Mouse (Mus musculus) limb, embryonic 11.5 days (tissue): Measurements from ENCODE around the gene Mroh2b. TPM values are rescaled to one million over a fixed set of nuclear protein-coding genes. Genes with fewer than 3 reads are reported as not detected.

ENCODE experiments used
- ATAC-seq: fragments of 200-750 bp; cut with Nextera tagmentation; 2 replicates; pipeline ENCODE4 v1.8.0; 2017; ENCODE audit warnings: low read depth; ENCODE audit not compliant: insufficient number of reproducible peaks, low FRiP score, low TSS enrichment
- DNase-seq: peaks from one replicate; pipeline ENCODE4 v3.0.0-alpha.2; 2015; ENCODE audit warnings: low spot score
- H3K27ac ChIP-seq: fragments of 300-500 bp; sonication (generic); replicated peaks from 2 replicates; pipeline ENCODE4 v1.5.1; 2014; ENCODE audit warnings: low read depth, mild to moderate bottlenecking, low read length
- H3K27me3 ChIP-seq: fragments of 300-500 bp; sonication (generic); 2 replicates; pipeline ENCODE4 v1.6.1; 2014; ENCODE audit warnings: mild to moderate bottlenecking, low read length, mixed read lengths; ENCODE audit not compliant: control insufficient read depth, insufficient read depth
- H3K36me3 ChIP-seq: fragments of 300-500 bp; sonication (generic); 2 replicates; pipeline ENCODE4 v1.6.1; 2014; ENCODE audit warnings: mild to moderate bottlenecking, low read length, moderate library complexity, mixed read lengths; ENCODE audit not compliant: control insufficient read depth, insufficient read depth
- H3K4me1 ChIP-seq: fragments of 300-500 bp; sonication (generic); 2 replicates; pipeline ENCODE4 v1.6.1; 2014; ENCODE audit warnings: low read length, mixed read lengths; ENCODE audit not compliant: control insufficient read depth, insufficient read depth
- H3K4me2 ChIP-seq: fragments of 300-500 bp; sonication (generic); 2 replicates; pipeline ENCODE4 v1.6.1; 2014; ENCODE audit warnings: low read depth, mild to moderate bottlenecking, moderate library complexity; ENCODE audit not compliant: severe bottlenecking
- H3K4me3 ChIP-seq: fragments of 300-500 bp; sonication (generic); 2 replicates; pipeline ENCODE4 v1.5.1; 2014; ENCODE audit warnings: low read depth, low read length
- H3K9ac ChIP-seq: fragments of 300-500 bp; sonication (generic); 2 replicates; pipeline ENCODE4 v1.6.1; 2014; ENCODE audit warnings: mild to moderate bottlenecking, low read length
- H3K9me3 ChIP-seq: fragments of 300-500 bp; sonication (generic); 2 replicates; pipeline ENCODE4 v1.6.1; 2016; ENCODE audit warnings: low read length; ENCODE audit not compliant: control insufficient read depth
- whole genome bisulfite sequencing: fragments of 180-500 bp; shearing (Covaris S2); extraction: QIAGEN DNeasy Blood & Tissue Kit; methylation state at CpG from one replicate; pipeline ENCODE4 v1.1.7; 2014; 5-methylcytosine and 5-hydroxymethylcytosine counted together
- polyA plus RNA-seq: library from polyadenylated mRNA; unstranded; fragments of >200 nt; fragmentation: Nextera tagmentation; extraction: Ambion mirVana; gene quantifications from 2 replicates; pipeline ENCODE4 v1.2.1, GENCODE M21; 2014

Gene Mroh2b
- polyA plus RNA-seq, result not detected in 2 replicates

DNA sequence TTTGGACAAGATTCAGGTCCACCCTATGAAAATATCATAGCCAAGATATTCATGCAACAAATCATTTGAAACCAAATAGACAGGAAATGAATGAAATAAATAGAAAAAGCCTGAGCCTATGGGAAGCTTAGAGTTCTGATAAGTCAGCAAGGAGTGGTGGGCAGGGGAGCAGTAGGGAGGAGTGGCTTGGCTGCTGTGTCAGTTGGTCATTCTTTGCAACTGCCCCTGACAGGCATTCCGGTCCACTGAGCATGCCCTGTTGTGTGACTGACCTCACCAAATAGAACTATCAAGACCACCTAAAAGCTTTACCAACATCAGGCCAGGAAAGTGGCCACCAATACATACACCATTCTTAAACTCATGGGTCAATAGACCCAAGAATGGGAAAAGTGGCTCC lies at the start of gene Mroh2b:
TSS of gene Mroh2b (plus strand) at position 301 of the 400 bp plus-strand sequence.
- H3K27me3 ChIP-seq, result no peaks in the 10 kb centered on the region
- H3K9me3 ChIP-seq, result no peaks in the 10 kb centered on the region
- ATAC-seq, result no peak

DNA sequence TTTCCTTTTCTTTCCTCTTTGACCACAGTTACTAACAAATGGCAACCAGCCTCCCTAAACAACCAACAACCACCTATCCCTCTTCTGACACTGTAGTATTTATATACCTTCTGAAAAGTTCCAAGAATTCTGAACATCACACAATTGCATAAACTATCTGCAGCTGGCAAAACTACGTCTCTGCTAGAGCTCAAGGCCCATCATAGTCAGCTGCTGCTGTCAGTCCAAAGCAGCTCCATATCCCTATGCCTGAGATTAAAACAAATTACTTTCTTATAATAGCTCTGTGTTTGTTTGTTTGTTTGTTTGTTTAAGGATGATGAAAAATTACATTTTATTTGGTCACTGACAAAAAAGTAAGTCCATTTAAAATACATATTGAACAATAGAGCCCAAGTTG lies 48.5 kb upstream of the Mroh2b start:
- H3K36me3 ChIP-seq, result no peaks in the 10 kb centered on the region
- 89% methylated on average over 1 of the region's 1 CpGs for WGBS
- H3K9ac ChIP-seq, result no peak overlapping the region
- ATAC-seq (no peak), DNase-seq (no peak)
- H3K4me3 ChIP-seq, result no peak overlapping the region
- no peaks in the 10 kb centered on the region for H3K4me1 ChIP-seq
- no peak overlapping the region for H3K27ac ChIP-seq
- H3K27me3 ChIP-seq, result no peaks in the 10 kb centered on the region
- H3K4me2 ChIP-seq, result no peak overlapping the region
- H3K9me3 ChIP-seq, result no peaks in the 10 kb centered on the region

More for the DNA sequence above, at the start of gene Mroh2b:
- Histone ChIP-seq H3K4me2 (no peak within 1 kb of the TSS), H3K4me1 (no peaks in the 10 kb centered on the region), H3K36me3 (no peaks in the 10 kb centered on the region), H3K9ac (no peak within 1 kb of the TSS), H3K27ac (no peak within 1 kb of the TSS), H3K4me3 (no peak within 1 kb of the TSS)
- no peak for DNase-seq
- WGBS, result 82% methylated on average over 1 of the region's 1 CpGs

- 75% methylated on average over 3 of the region's 3 CpGs for WGBS
- Histone ChIP-seq H3K36me3 (no peaks in the 10 kb centered on the region), H3K4me2 (no peak overlapping the region), H3K4me3 (no peak overlapping the region), H3K9ac (no peak overlapping the region), H3K4me1 (no peaks in the 10 kb centered on the region), H3K9me3 (no peaks in the 10 kb centered on the region), H3K27me3 (no peaks in the 10 kb centered on the region), H3K27ac (no peak overlapping the region)
- DNase-seq (no peak), ATAC-seq (no peak)
These were observed 3.6 kb upstream of the Mroh2b start for GRCm38 (mm10) chr15:4894962-4895361.

DNA sequence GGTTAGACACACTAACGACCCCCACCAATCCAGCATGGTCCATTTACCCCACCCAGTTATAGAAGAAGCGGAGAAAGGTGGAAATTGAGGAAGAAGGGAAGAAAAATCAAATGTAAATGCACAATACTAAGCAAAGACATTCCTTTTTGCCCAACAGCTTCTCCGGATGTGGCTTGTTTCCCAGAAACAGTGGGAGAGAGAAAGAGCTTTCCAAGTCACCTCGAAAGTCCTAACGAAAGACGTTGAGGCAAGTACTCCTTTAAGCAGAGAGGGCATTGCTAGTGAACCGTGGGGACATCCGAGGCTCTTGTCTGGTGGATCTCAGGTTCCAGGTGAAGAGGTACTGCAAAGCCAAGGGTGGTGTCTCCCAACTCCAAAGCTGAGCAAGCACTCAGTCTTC lies 36.2 kb downstream of the Mroh2b start:
- H3K27ac ChIP-seq, result no peak overlapping the region
- H3K9ac ChIP-seq, result no peak overlapping the region
- H3K4me1 ChIP-seq, result no peaks in the 10 kb centered on the region
- DNase-seq (no peak), ATAC-seq (no peak)
- no peaks in the 10 kb centered on the region for H3K9me3 ChIP-seq
- 85% methylated on average over 8 of the region's 8 CpGs for WGBS
- H3K4me3 ChIP-seq, result no peak overlapping the region
- no peaks in the 10 kb centered on the region for H3K27me3 ChIP-seq
- H3K36me3 ChIP-seq, result no peaks in the 10 kb centered on the region
- no peak overlapping the region for H3K4me2 ChIP-seq

DNA sequence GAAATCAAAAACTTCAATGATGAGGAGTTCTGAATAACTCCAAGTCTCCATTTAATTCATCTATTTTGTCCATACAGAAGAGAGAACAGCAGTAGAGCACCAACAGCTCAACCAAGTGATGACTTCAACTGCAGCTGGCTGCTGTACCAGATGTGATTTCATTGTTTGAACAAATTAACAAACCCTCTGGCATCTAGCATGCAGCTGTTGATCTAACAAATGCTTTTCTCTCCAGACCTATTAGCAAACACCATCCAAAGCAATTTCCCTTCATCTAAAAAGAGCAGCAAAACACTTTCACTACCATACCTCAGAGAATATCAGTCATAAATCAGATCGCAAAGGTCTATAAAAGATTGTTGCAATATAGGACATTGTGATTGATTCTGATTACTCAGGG lies 74.8 kb downstream of the Mroh2b start:
- ATAC-seq (no peak), DNase-seq (no peak)
- no peak overlapping the region for H3K4me3 ChIP-seq
- no peak overlapping the region for H3K9ac ChIP-seq
- H3K4me2 ChIP-seq, result no peak overlapping the region
- no peaks in the 10 kb centered on the region for H3K36me3 ChIP-seq
- H3K27ac ChIP-seq, result no peak overlapping the region
- no peaks in the 10 kb centered on the region for H3K27me3 ChIP-seq
- no peaks in the 10 kb centered on the region for H3K9me3 ChIP-seq
- WGBS, result 98% methylated on average over 1 of the region's 1 CpGs
- no peaks in the 10 kb centered on the region for H3K4me1 ChIP-seq

GRCm38 (mm10) chr15:5002903-5003302 lies 104.4 kb downstream of the Mroh2b start:
- 52% methylated on average over 2 of the region's 2 CpGs for WGBS
- Histone ChIP-seq H3K36me3 (no peaks in the 10 kb centered on the region), H3K27ac (no peak overlapping the region), H3K4me3 (no peak overlapping the region), H3K4me1 (no peaks in the 10 kb centered on the region), H3K9me3 (no peaks in the 10 kb centered on the region), H3K9ac (no peak overlapping the region), H3K27me3 (no peaks in the 10 kb centered on the region), H3K4me2 (no peak overlapping the region)
- DNase-seq (no peak), ATAC-seq (no peak)

GRCm38 (mm10) chr15:5003503-5004196 lies 105.1 kb downstream of the Mroh2b start:
- Histone ChIP-seq H3K4me2 (no peak overlapping the region), H3K9ac (no peak overlapping the region), H3K4me1 (no peaks in the 10 kb centered on the region), H3K4me3 (no peak overlapping the region), H3K27ac (no peak overlapping the region), H3K27me3 (no peaks in the 10 kb centered on the region), H3K9me3 (no peaks in the 10 kb centered on the region), H3K36me3 (no peaks in the 10 kb centered on the region)
- 82% methylated on average over 6 of the region's 6 CpGs for WGBS
- ATAC-seq, result no peak
- DNase-seq, result no peak

DNA sequence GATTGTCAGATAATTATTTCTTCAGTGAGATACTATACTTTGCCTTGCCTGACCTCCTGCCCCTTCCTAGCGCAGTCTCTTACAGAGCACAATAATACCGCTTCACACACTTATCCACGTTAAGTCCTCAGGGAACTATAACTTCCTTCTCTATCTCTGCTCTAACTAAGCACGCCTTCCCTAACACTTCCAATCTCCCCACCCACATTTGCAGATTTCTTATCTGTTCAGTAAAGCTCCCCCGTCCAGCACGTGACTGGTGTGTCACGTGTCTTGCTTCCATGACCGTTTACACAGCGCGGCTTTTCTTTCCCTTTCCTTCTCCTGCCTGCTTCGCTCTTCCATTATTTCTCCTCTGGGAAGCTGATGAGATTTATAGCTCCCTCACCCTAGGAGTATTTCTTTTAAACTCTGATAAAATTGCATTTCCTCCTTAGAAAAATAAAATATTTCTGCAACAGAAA lies 111.1 kb downstream of the Mroh2b start:
- H3K9ac ChIP-seq, result no peak overlapping the region
- H3K4me2 ChIP-seq, result no peak overlapping the region
- no peak overlapping the region for H3K27ac ChIP-seq
- no peak overlapping the region for H3K4me3 ChIP-seq
- no peaks in the 10 kb centered on the region for H3K4me1 ChIP-seq
- ATAC-seq, result no peak
- no peaks in the 10 kb centered on the region for H3K27me3 ChIP-seq
- no peaks in the 10 kb centered on the region for H3K36me3 ChIP-seq
- DNase-seq, result no peak
- 86% methylated on average over 11 of the region's 11 CpGs for WGBS
- H3K9me3 ChIP-seq, result no peaks in the 10 kb centered on the region
